Mouse (Mus musculus) erythroblast, embryonic 14.5 days (primary cell): Measurements from ENCODE around the gene Farsa.

Experiments used
- GATA1 ChIP-seq: IDR thresholded peaks from 2 replicates; pipeline ENCODE4 v1.6.1; 2012; ENCODE audit warnings: low read length, inconsistent platforms, mixed read lengths
- TAL1 ChIP-seq: IDR thresholded peaks from 3 replicates; pipeline ENCODE4 v1.6.1; 2012; ENCODE audit warnings: low read length, inconsistent platforms, mixed read lengths

DNA sequence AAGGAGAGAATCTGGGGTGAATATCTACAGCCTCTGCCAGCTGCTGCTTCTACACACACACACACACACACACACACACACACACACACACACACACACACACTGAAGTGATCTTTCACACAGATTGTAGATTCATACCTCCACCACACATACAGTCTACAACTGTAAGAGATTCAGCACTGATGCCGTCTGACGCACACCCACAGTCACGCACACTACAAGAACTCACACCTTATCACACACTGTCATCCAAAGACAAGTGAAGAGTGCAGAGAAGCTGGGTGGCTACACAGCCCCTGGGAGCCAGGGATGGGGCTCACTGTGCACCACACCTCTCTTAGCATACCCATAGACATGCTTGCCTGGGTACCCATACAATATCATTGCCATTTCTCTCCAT, 43.0 kb upstream of the Farsa start:
- TF ChIP-seq GATA1 (no peak), TAL1 (no peak)
